Mouse (Mus musculus) spleen, postnatal 0 days (tissue): Measurements from ENCODE around the gene Mog. TPM values are rescaled to one million over a fixed set of nuclear protein-coding genes. Genes with fewer than 3 reads are reported as not detected.

Experiments
- polyA plus RNA-seq: library from polyadenylated mRNA; unstranded; fragments of >200 nt; fragmentation: Nextera tagmentation; extraction: Ambion mirVana; gene quantifications from 2 replicates; pipeline ENCODE4 v1.2.1, GENCODE M21; 2015

Mog gene
- polyA plus RNA-seq, result not detected in 2 replicates

GRCm38 (mm10) chr17:37022628-37023576 is at the start of gene Mog:
TSS of gene Mog (minus strand) at chr17:37023398.

DNA sequence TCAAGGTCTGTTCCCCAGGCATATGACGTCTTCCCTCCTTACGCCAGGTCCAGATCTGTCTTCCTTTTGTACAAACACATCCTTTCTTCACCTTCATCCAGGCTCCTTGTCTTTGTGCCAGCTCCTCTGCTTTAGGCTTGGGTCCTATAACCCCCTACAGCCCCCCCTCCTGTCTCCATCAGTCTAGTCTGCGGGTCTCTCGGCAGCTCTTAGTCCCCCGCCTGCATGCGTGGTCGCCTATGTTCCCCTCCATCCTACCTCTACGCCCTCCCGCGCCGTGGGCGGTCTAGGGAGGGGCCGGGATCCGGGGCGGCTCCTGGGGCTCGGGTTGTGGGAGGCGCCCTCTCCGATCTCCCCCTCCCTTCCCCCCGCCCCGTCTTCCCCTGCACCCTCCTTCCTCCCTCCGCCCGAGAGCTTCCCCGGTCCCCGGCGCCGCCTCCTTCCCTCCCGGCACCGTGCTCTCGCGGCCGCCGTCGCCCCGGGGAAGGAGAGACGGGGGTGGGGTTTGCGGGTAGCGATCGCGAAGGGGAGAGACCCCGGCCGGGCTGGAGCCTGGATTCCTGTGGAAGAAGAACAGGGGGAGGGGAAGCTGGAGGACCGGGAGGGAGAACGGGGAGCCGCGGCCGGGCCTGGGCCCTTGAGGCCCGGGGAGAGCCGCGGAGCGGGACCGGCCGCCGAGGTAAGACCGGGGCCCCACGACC is 22.6 kb upstream of the Mog start, which contains the start of gene Gabbr1:
TSS of gene Gabbr1 (plus strand) at position 356 of the 701 bp plus-strand sequence.

GRCm38 (mm10) chr17:37000863-37001262 is 22.3 kb downstream of the Mog start, which contains the start of gene Zfp57:
TSS of gene Zfp57 (plus strand) at chr17:37001163.

DNA sequence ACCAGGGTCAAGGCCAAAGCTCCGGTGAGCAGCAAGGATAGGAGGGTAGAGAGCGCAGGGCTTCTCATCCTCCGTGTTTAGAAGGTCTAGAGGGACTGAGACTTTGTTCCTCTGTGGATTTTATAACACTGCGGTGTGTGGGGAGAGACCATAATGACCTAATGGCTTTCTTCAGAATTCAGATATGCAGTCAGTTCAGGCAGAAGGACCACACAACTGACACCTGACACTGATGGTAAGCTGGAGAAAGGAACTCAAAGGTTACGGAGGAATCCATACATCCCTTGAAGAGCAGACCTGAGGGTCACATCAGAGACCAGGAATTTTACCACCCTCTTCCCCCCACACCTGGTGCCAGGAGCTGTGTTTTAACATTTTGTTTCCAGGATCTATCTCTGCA is 33.8 kb downstream of the Mog start, which contains the start of gene H2-M5:
TSS of gene H2-M5 (minus strand) at position 101 of the 400 bp plus-strand sequence.

DNA sequence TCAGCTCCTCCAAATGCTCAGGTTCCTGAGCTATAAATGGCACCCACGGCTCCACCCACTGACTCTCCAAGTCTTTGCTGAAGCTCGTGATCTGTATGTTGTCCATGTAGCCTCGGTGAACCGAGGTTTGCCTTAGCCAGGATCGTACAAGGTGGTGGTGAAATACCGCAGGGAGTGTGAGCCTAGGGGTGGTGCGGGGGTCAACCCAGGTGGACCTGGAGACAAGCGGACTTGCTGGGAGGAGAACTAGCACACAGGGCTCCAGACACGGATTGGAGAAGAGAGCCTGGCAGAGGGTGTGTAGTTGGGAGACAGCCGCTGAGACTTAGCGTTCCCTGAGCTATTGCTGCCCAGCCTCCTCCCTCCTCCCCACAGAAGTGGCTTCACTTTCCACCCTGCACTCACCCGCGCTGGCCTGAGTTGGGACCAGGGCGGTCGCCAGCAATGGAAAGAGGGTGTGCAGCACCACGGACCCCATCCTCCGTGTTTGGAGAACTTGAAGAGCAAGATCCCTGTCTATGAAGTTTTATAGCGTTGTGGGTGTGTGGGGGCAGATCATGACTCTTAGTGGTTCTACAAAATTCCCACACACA is 41.9 kb downstream of the Mog start, which contains the start of gene 2410137M14Rik:
TSS of gene 2410137M14Rik (minus strand) at position 17 of the 593 bp plus-strand sequence.

Other genes starting within 250 kb of the Mog start
- not detected in 2 replicates for gene H2-M10.6, start 211.2 kb downstream of the Mog start, polyA plus RNA-seq
- gene Trim26, start 186.3 kb downstream of the Mog start, polyA plus RNA-seq, result 17.2 and 22.9 TPM in 2 replicates
- gene Trim15, start 156.2 kb downstream of the Mog start, polyA plus RNA-seq, result 0.18 and 0.19 TPM in 2 replicates
- gene Trim10, start 153.8 kb downstream of the Mog start, polyA plus RNA-seq, result 158 and 174 TPM in 2 replicates
- not detected in 2 replicates for gene Trim40, start 133.3 kb downstream of the Mog start, polyA plus RNA-seq
- gene Trim31, start 125.3 kb downstream of the Mog start, polyA plus RNA-seq, result not detected in 2 replicates
- gene Rnf39, start 80.5 kb downstream of the Mog start, polyA plus RNA-seq, result 0.45 and 0.87 TPM in 2 replicates
- 47.2 and 52.0 TPM in 2 replicates for gene Ppp1r11, start 71.7 kb downstream of the Mog start, polyA plus RNA-seq
- 39.7 and 42.5 TPM in 2 replicates for gene Znrd1, start 64.8 kb downstream of the Mog start, polyA plus RNA-seq
- 2.0 and 2.8 TPM in 2 replicates for gene Znrd1as, start 64.8 kb downstream of the Mog start, polyA plus RNA-seq
- not detected in 2 replicates for gene 2410137M14Rik, start 42.2 kb downstream of the Mog start, polyA plus RNA-seq
- gene H2-M5, start 33.9 kb downstream of the Mog start, polyA plus RNA-seq, result 0.25 TPM in 1 of 2 replicates, not detected in the other
- gene Zfp57, start 22.2 kb downstream of the Mog start, polyA plus RNA-seq, result 8.1 and 9.5 TPM in 2 replicates
- 3.6 and 5.4 TPM in 2 replicates for gene Gabbr1, start 22.6 kb upstream of the Mog start, polyA plus RNA-seq
- gene Olfr90, start 65.1 kb upstream of the Mog start, polyA plus RNA-seq, result not detected in 2 replicates
- gene Olfr91, start 74.9 kb upstream of the Mog start, polyA plus RNA-seq, result not detected in 2 replicates
- gene Olfr92, start 96.7 kb upstream of the Mog start, polyA plus RNA-seq, result not detected in 2 replicates
- gene Olfr93, start 138.1 kb upstream of the Mog start, polyA plus RNA-seq, result not detected in 2 replicates
- gene Ubd, start 170.5 kb upstream of the Mog start, polyA plus RNA-seq, result 0.28 TPM in 1 of 2 replicates, not detected in the other
- gene Olfr94, start 177.6 kb upstream of the Mog start, polyA plus RNA-seq, result not detected in 2 replicates
- gene Olfr95, start 189.7 kb upstream of the Mog start, polyA plus RNA-seq, result not detected in 2 replicates
- gene Olfr96, start 196.7 kb upstream of the Mog start, polyA plus RNA-seq, result not detected in 2 replicates
- gene Olfr97, start 213.9 kb upstream of the Mog start, polyA plus RNA-seq, result not detected in 2 replicates
- not detected in 2 replicates for gene Olfr98, start 240.4 kb upstream of the Mog start, polyA plus RNA-seq
- 5.1 and 6.1 TPM in 2 replicates for gene H2-M3, start 246.8 kb upstream of the Mog start, polyA plus RNA-seq